Mouse (Mus musculus): ENCODE data around the gene Gm28048.

DNA sequence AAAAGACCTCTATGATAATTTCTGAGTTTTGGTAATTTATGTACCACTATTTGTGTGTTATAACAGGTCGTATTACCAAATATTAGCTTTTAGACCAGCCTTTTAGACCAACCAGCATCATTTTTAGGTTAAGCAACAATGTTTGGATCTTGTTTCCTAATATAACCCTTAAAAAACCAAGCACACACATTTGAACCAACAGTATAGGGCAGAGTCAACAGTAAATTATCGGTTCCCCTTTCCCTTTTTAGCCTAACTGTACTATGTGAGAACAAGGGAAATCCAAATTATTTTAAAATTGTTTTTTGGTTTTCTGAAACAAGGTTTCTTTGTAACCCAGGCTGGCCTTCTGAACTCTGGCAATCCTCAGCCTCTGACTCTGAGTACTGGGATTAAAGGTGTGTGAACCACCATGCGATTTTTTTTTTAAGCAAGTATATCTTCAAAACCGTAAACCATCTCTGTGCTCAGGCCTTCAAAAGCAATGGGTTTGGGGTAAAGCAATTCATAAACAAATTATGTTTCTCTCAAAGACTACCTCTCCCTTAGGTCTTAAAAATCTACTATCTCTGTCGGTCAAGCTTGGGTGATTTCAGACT lies 124.7 kb downstream of the Gm28048 start:
- TF ChIP-seq GATA1 (IDR thresholded peaks at IDR 0.05; ENCODE audit: borderline replicate concordance, low read length) (no peak), FLI1 (IDR thresholded peaks at IDR 0.05; ENCODE audit: low read length) (no peak)
